Mouse (Mus musculus): ENCODE measurements around the gene Tm7sf2.

GRCm38 (mm10) chr19:6105586-6105985 is 37.4 kb upstream of the Tm7sf2 start, which contains the start of gene Naaladl1:
- no peak for TF ChIP-seq POLR2A (IDR thresholded peaks at IDR 0.05; ENCODE audit: low read depth, low read length)
- no peak for TF ChIP-seq CTCF (IDR thresholded peaks at IDR 0.05; ENCODE audit: borderline replicate concordance, insufficient read depth, low read length)

All from embryonic fibroblast, embryonic 13.5 days (primary cell).